Comparison of ENCODE assay signal across 8 mouse cellular contexts in the genomic region with DNA sequence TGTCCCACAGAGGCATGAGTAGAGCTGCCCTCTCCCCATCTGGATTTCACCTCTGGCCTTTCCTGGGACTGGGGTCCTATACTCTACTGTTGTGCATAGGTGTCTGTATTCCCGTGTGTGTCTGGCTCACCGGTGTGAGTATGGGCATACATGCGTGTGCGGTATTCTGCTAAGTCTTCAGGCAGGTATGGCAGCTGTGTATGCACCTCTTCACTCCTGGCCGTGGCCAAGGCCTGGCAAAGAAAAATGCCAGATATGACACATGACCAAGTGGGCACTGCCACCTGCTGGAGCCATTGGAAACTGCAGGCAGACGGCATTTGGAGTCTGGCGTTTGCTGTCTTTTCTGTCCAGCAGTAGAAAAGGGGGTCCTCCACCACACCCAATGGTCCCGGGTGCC. TPM values are rescaled to one million over a fixed set of nuclear protein-coding genes. Genes with fewer than 3 reads are reported as not detected.
DNase-seq lines count a peak whose midpoint lies in the region; ATAC-seq and TF ChIP-seq lines count a peak whose summit lies in the region.
"Had no signal": no experiment of that assay in that cellular context is flagged by ENCODE, and none has a peak within 500 bp of the region (broad histone marks: within the 10 kb centered on the region; RNA-seq: fewer than 3 reads in every experiment).

No protein-coding gene starts in this region.

- H3K9ac ChIP-seq in MEL (ENCODE audit: control insufficient read depth, low read depth, low read length, poor library complexity, severe bottlenecking): no peak overlapping the region
- no peak overlapping the region for H3K9ac ChIP-seq in embryonic facial prominence, embryonic 14.5 days (ENCODE audit: low read depth, low read length)
- H3K9ac ChIP-seq in hindbrain, embryonic 11.5 days (ENCODE audit: low read depth, low read length): no peak overlapping the region
- no peak overlapping the region for H3K9ac ChIP-seq in midbrain, embryonic 13.5 days (replicated peaks)
- H3K9ac ChIP-seq: liver, embryonic 15.5 days had no signal

- no peaks in the 10 kb centered on the region for H3K27me3 ChIP-seq in MEL (ENCODE audit: control insufficient read depth in 1 of 2, insufficient read depth in 2 of 2, low read length in 2 of 2)
- H3K27me3 ChIP-seq in embryonic facial prominence, embryonic 14.5 days (replicated peaks; ENCODE audit: control insufficient read depth, insufficient read depth, low read length): no peaks in the 10 kb centered on the region
- no peaks in the 10 kb centered on the region for H3K27me3 ChIP-seq in hindbrain, embryonic 11.5 days (ENCODE audit: control insufficient read depth, insufficient read depth, low read length)
- H3K27me3 ChIP-seq in midbrain, embryonic 13.5 days: no peaks in the 10 kb centered on the region
- H3K27me3 ChIP-seq in small intestine, adult 2 months (ENCODE audit: control insufficient read depth, insufficient read depth, low read length): no peaks in the 10 kb centered on the region
- H3K27me3 ChIP-seq: liver, embryonic 15.5 days had no signal

- peak; percentile 85 for TF ChIP-seq RAD21 in MEL (IDR thresholded peaks at IDR 0.05; ENCODE audit: low read depth, low read length)

- ATAC-seq in embryonic facial prominence, embryonic 14.5 days (ENCODE audit: low read depth): no peak
- peak; percentile 40; the same call in 1 of the 2 replicates for ATAC-seq in hindbrain, embryonic 11.5 days (ENCODE audit: low FRiP score)
- peak; percentile 79 for ATAC-seq in midbrain, embryonic 13.5 days

- H3K79me2 ChIP-seq in MEL (ENCODE audit: control insufficient read depth, insufficient read depth, low read length, poor library complexity): no peaks in the 10 kb centered on the region

- no peaks in the 10 kb centered on the region for H3K9me3 ChIP-seq in MEL (replicated peaks; ENCODE audit: insufficient read depth, low read length)
- H3K9me3 ChIP-seq in embryonic facial prominence, embryonic 14.5 days (ENCODE audit: control insufficient read depth, low read length): no peaks in the 10 kb centered on the region
- no peaks in the 10 kb centered on the region for H3K9me3 ChIP-seq in hindbrain, embryonic 11.5 days (ENCODE audit: control insufficient read depth, low read length)
- H3K9me3 ChIP-seq in midbrain, embryonic 13.5 days: no peaks in the 10 kb centered on the region
- H3K9me3 ChIP-seq: liver, embryonic 15.5 days had no signal

- TF ChIP-seq EP300 in MEL (IDR thresholded peaks at IDR 0.05; ENCODE audit: low read depth in 1 of 2, low read length in 2 of 2): no peak

- no peaks in the 10 kb centered on the region for H3K4me1 ChIP-seq in MEL (ENCODE audit: control insufficient read depth in 1 of 2, insufficient read depth in 2 of 2, low read length in 2 of 2)
- no peaks in the 10 kb centered on the region for H3K4me1 ChIP-seq in embryonic facial prominence, embryonic 14.5 days (ENCODE audit: control insufficient read depth, insufficient read depth, low read length)
- H3K4me1 ChIP-seq in hindbrain, embryonic 11.5 days (replicated peaks; ENCODE audit: control insufficient read depth, insufficient read depth, low read length): no peaks in the 10 kb centered on the region
- H3K4me1 ChIP-seq in midbrain, embryonic 13.5 days (replicated peaks): no peaks in the 10 kb centered on the region
- no peaks in the 10 kb centered on the region for H3K4me1 ChIP-seq in small intestine, adult 2 months (ENCODE audit: control insufficient read depth, insufficient read depth, insufficient read length, low read length)
- H3K4me1 ChIP-seq: liver, embryonic 15.5 days had no signal

- 30% methylated on average over 8 of the region's 8 CpGs for WGBS in embryonic facial prominence, embryonic 14.5 days
- 34% methylated on average over 8 of the region's 8 CpGs for WGBS in hindbrain, embryonic 11.5 days
- 30% methylated on average over 8 of the region's 8 CpGs for WGBS in midbrain, embryonic 13.5 days
- WGBS in small intestine, adult 2 months: 22% methylated on average over 8 of the region's 8 CpGs

- H3K36me3 ChIP-seq in MEL (ENCODE audit: control insufficient read depth in 1 of 2, insufficient read depth in 2 of 2, low read length in 2 of 2): no peaks in the 10 kb centered on the region
- H3K36me3 ChIP-seq in embryonic facial prominence, embryonic 14.5 days (ENCODE audit: control insufficient read depth, insufficient read depth, low read length): no peaks in the 10 kb centered on the region
- no peaks in the 10 kb centered on the region for H3K36me3 ChIP-seq in hindbrain, embryonic 11.5 days (ENCODE audit: control insufficient read depth, insufficient read depth, low read length)
- peaks cover 27% of the 10 kb centered on the region for H3K36me3 ChIP-seq in midbrain, embryonic 13.5 days
- H3K36me3 ChIP-seq in small intestine, adult 2 months (ENCODE audit: control insufficient read depth, insufficient read depth, low read length): no peaks in the 10 kb centered on the region
- H3K36me3 ChIP-seq: liver, embryonic 15.5 days had no signal

- TF ChIP-seq POLR2A in MEL (IDR thresholded peaks at IDR 0.05; ENCODE audit: control insufficient read depth in 1 of 2, insufficient read depth in 1 of 2, low read depth in 1 of 2, low read length in 2 of 2, poor library complexity in 1 of 2): no peak
- TF ChIP-seq POLR2A in small intestine, adult 2 months (IDR thresholded peaks at IDR 0.05; ENCODE audit: low read depth, low read length): no peak

- H3K27ac ChIP-seq in MEL (ENCODE audit: control insufficient read depth, low read depth, low read length): no peak overlapping the region
- no peak overlapping the region for H3K27ac ChIP-seq in embryonic facial prominence, embryonic 14.5 days (replicated peaks; ENCODE audit: low read depth, low read length)
- no peak overlapping the region for H3K27ac ChIP-seq in hindbrain, embryonic 11.5 days (ENCODE audit: low read depth, low read length)
- no peak overlapping the region for H3K27ac ChIP-seq in midbrain, embryonic 13.5 days
- no peak overlapping the region for H3K27ac ChIP-seq in small intestine, adult 2 months (ENCODE audit: insufficient read depth, low read depth, low read length)
- H3K27ac ChIP-seq: liver, embryonic 15.5 days had no signal

- DNase-seq in MEL (ENCODE audit: low read depth, low spot score): peak; percentile 62
- peak; percentile 30 to 56 for DNase-seq in adrenal gland, postnatal 4 days (ENCODE audit: low spot score in 2 of 2)
- peak; percentile 48 for DNase-seq in embryonic facial prominence, embryonic 14.5 days (ENCODE audit: low spot score)
- DNase-seq in hindbrain, embryonic 11.5 days (ENCODE audit: low spot score): peak; percentile 87
- DNase-seq in left cerebral cortex, adult 8-10 months (ENCODE audit: low spot score in 2 of 2): peak; percentile 53 to 82

- H3K4me3 ChIP-seq in MEL (ENCODE audit: control insufficient read depth in 1 of 2, insufficient read depth in 1 of 2, low read depth in 2 of 2, low read length in 2 of 2): no peak overlapping the region
- H3K4me3 ChIP-seq in embryonic facial prominence, embryonic 14.5 days (ENCODE audit: low read depth, low read length): no peak overlapping the region
- no peak overlapping the region for H3K4me3 ChIP-seq in hindbrain, embryonic 11.5 days (ENCODE audit: low read depth, low read length)
- no peak overlapping the region for H3K4me3 ChIP-seq in midbrain, embryonic 13.5 days (replicated peaks)
- H3K4me3 ChIP-seq in small intestine, adult 2 months (ENCODE audit: low read depth, low read length): no peak overlapping the region
- H3K4me3 ChIP-seq: liver, embryonic 15.5 days had no signal

- H3K4me2 ChIP-seq in embryonic facial prominence, embryonic 14.5 days (ENCODE audit: low read depth, low read length): no peak overlapping the region
- no peak overlapping the region for H3K4me2 ChIP-seq in hindbrain, embryonic 11.5 days (replicated peaks; ENCODE audit: low read depth, low read length)
- H3K4me2 ChIP-seq in midbrain, embryonic 13.5 days (replicated peaks): no peak overlapping the region
- H3K4me2 ChIP-seq: liver, embryonic 15.5 days had no signal

- TF ChIP-seq CTCF in MEL (IDR thresholded peaks at IDR 0.05 in 2 of 3, conservative IDR thresholded peaks at IDR 0.05 in 1 of 3; ENCODE audit: control insufficient read depth in 1 of 3, insufficient read depth in 1 of 3, low read depth in 2 of 3, low read length in 3 of 3, poor library complexity in 1 of 3, severe bottlenecking in 1 of 3): peak; percentile 92 to 94 (median 93)
- peak; percentile 85; the same call in 1 of the 2 replicates for TF ChIP-seq CTCF in small intestine, adult 2 months (IDR thresholded peaks at IDR 0.05; ENCODE audit: extremely low read depth, insufficient read length, insufficient replicate concordance, low read depth, low read length)

TF ChIP-seq in MEL, 35 proteins besides CTCF, POLR2A, EP300 and RAD21 (continues in another document):
- TF ChIP-seq BHLHE40 (IDR thresholded peaks at IDR 0.05; ENCODE audit: borderline replicate concordance, low read depth, low read length) (0 out of 2 replicates have a peak, but pooled peaks have one; percentile 38), SMC3 (IDR thresholded peaks at IDR 0.05; ENCODE audit: low read depth, low read length) (peak; percentile 74), ETS1 (IDR thresholded peaks at IDR 0.05; ENCODE audit: low read depth, low read length) (no peak), MAX (IDR thresholded peaks at IDR 0.05; ENCODE audit: low read length) (peak; percentile 31; the same call in 1 of the 2 replicates)

RNA-seq across cellular contexts. Expression of gene Tmem130, which starts 26.7 kb away (rescaled TPM):
- not detected in 2 replicates for total RNA-seq in MEL (2012; rRNA removed)
- under 1 TPM in 1 of 2 experiments, not detected in 1; 0.14 TPM for polyA plus RNA-seq in MEL (2012; ENCODE audit: insufficient read depth in 1 of 2, insufficient read length in 2 of 2, low read depth in 1 of 2, low replicate concordance in 2 of 2, missing spikeins in 1 of 2)
- total RNA-seq in adrenal gland, postnatal 4 days (2021): 10 to 100 TPM; 41.6 to 49.1 TPM
- 2.5 and 2.7 TPM in 2 replicates for polyA plus RNA-seq in embryonic facial prominence, embryonic 14.5 days (2014; fragmentation: Nextera tagmentation; extraction: Ambion mirVana)
- polyA plus RNA-seq in hindbrain, embryonic 11.5 days (2014; fragmentation: Nextera tagmentation; extraction: Ambion mirVana): 20.1 and 22.9 TPM in 2 replicates
- total RNA-seq in left cerebral cortex, adult 8-10 months (2022): 100 to 1,000 TPM; 187 to 205 (median 196) TPM
- 202 and 235 TPM in 2 replicates for polyA plus RNA-seq in midbrain, embryonic 13.5 days (2015; fragmentation: Nextera tagmentation; extraction: Ambion mirVana)
- 0.50 and 0.99 TPM in 2 replicates for polyA plus RNA-seq in small intestine, adult 2 months (2012; rRNA removed)

RNA-seq across cellular contexts. Expression of gene Trrap, which starts 32.6 kb away (rescaled TPM):
- 44.1 and 48.9 TPM in 2 replicates for total RNA-seq in MEL (2012; rRNA removed)
- 10 to 100 TPM; 45.6 to 91.6 TPM for polyA plus RNA-seq in MEL (2012; ENCODE audit: insufficient read depth in 1 of 2, insufficient read length in 2 of 2, low read depth in 1 of 2, low replicate concordance in 2 of 2, missing spikeins in 1 of 2)
- 100 to 1,000 TPM; 141 to 154 TPM for total RNA-seq in adrenal gland, postnatal 4 days (2021)
- 68.8 and 75.4 TPM in 2 replicates for polyA plus RNA-seq in embryonic facial prominence, embryonic 14.5 days (2014; fragmentation: Nextera tagmentation; extraction: Ambion mirVana)
- polyA plus RNA-seq in hindbrain, embryonic 11.5 days (2014; fragmentation: Nextera tagmentation; extraction: Ambion mirVana): 84.0 and 102 TPM in 2 replicates
- 100 to 1,000 TPM; 136 to 161 (median 156) TPM for total RNA-seq in left cerebral cortex, adult 8-10 months (2022)
- 84.6 and 94.4 TPM in 2 replicates for polyA plus RNA-seq in midbrain, embryonic 13.5 days (2015; fragmentation: Nextera tagmentation; extraction: Ambion mirVana)
- polyA plus RNA-seq in small intestine, adult 2 months (2012; rRNA removed): 27.9 and 60.3 TPM in 2 replicates
